Mouse (Mus musculus) ES-Bruce4 (cell line): ENCODE results near the gene Ppp1r9b.

ENCODE experiments used
- CTCF ChIP-seq: IDR thresholded peaks from one replicate; pipeline ENCODE4 v1.8.1; 2011; ENCODE audit warnings: low read depth, low read length
- EP300 ChIP-seq: IDR thresholded peaks from 2 replicates; pipeline ENCODE4 v1.6.1; 2011; ENCODE audit warnings: low read depth, low read length; ENCODE audit not compliant: insufficient read depth
- POLR2A ChIP-seq: IDR thresholded peaks from one replicate; pipeline ENCODE4 v1.8.1; 2011; ENCODE audit warnings: low read length; ENCODE audit not compliant: insufficient read depth

DNA sequence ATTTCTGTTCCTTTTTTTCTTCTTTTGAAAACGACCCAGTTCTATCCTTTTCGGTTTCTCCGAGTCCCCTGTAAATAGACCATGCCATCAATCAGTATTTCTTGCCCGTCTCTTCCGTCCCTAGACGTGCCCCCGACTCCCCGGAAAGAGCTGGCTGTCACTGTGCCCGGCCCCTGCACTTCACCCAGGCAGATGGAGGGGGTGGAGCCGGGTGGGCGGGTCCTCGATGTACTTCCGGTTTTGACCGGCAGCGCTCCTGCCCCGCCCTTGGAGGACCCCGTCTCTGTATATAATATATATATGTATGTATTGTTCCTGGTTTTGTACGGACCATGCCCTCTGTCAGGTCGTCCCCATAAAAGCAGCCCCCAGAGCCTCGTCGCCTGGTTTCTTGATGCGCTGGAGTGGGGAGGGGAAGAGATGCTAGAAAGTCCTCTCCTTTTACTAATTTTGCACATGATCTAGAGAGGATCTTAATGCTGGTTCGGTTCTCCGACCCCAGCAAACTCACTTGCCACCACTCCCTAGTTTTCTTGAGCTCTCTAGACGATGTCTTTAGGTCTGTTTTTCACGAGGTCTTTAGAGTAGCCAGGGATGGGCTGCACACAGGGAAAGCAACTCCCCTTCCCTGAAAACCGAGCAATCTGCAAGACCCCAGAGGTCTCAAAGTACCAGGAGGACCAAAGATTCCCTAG is 15.8 kb downstream of the Ppp1r9b start:
- TF ChIP-seq EP300 (no peak), POLR2A (no peak), CTCF (no peak)
